Mouse (Mus musculus) heart, adult 18-20 months (tissue): Measurements from ENCODE around the gene Adamts1. TPM values are rescaled to one million over a fixed set of nuclear protein-coding genes. Genes with fewer than 3 reads are reported as not detected.

ENCODE experiments used
- DNase-seq, 2 experiments: peaks; one replicate each; pipeline ENCODE4 v3.0.0; 2021 to 2022; ENCODE audit warnings: mixed read lengths in 1 of 2
- total RNA-seq, 2 experiments: library from RNA; stranded (reverse); gene quantifications; 2 replicates each; pipeline ENCODE4 v1.2.3; 2021

The Adamts1 gene
- total RNA-seq, 2 experiments from 2014 or later, result 25.9 to 37.0 TPM

GRCm38 (mm10) chr16:85765697-85766096 is 37.2 kb downstream of the Adamts1 start:
- DNase-seq, result no peak

- DNase-seq, result peak; percentile 49 to 53
These were observed 37.7 kb downstream of the Adamts1 start for GRCm38 (mm10) chr16:85765167-85765566.

GRCm38 (mm10) chr16:85762052-85762665 is 40.8 kb downstream of the Adamts1 start:
- no peak for DNase-seq

- DNase-seq, result no peak
These were observed 41.8 kb downstream of the Adamts1 start for GRCm38 (mm10) chr16:85760961-85761580.

GRCm38 (mm10) chr16:85756101-85756819 is 46.7 kb downstream of the Adamts1 start:
- DNase-seq, result peak; percentile 89 to 94

GRCm38 (mm10) chr16:85749335-85749734 is 53.6 kb downstream of the Adamts1 start:
- DNase-seq, result peak; percentile 70 to 78

GRCm38 (mm10) chr16:85747589-85748360 is 55.1 kb downstream of the Adamts1 start:
- peak; percentile 88 to 91 for DNase-seq

- DNase-seq, result no peak
These were observed 56.5 kb downstream of the Adamts1 start for GRCm38 (mm10) chr16:85746386-85746785.

Other genes starting within 250 kb of the Adamts1 start
- gene Cyyr1, start 249.7 kb downstream of the Adamts1 start, total RNA-seq, result 10 to 100 TPM; 31.1 to 31.9 TPM
- 1 to 10 TPM; 6.5 to 6.9 TPM for gene Adamts5, start 98.7 kb upstream of the Adamts1 start, total RNA-seq